23 mouse cellular contexts compared by ENCODE assay signal in the genomic region with DNA sequence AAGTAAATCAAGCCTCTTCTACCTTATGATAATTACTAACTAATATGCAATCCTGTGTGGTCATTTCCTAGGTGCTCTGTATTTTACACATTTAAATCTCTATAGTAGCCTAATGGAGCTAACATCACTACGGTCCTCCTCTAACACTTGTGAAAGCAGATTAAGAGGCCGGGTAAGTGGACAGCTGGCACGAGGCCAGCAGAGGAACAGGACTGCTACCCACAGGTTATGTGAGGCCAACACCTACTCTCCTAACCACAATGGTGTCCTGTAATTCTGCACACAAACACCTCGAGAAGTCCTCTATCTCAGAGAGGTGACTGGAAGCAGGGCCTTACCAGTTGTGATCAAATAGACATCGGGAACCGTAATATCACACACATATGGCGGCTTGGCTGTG. TPM values are rescaled to one million over a fixed set of nuclear protein-coding genes. Genes with fewer than 3 reads are reported as not detected.
DNase-seq lines count a peak whose midpoint lies in the region; ATAC-seq and TF ChIP-seq lines count a peak whose summit lies in the region.
"Had no signal": no experiment of that assay in that cellular context is flagged by ENCODE, and none has a peak within 500 bp of the region (broad histone marks: within the 10 kb centered on the region; RNA-seq: fewer than 3 reads in every experiment).

No protein-coding gene starts in this region.

- H3K9ac ChIP-seq in heart, postnatal 0 days (replicated peaks; ENCODE audit: low read depth, low read length) = no peak overlapping the region
- no peak overlapping the region for H3K9ac ChIP-seq in heart, adult 2 months (ENCODE audit: low read depth, low read length)
- H3K9ac ChIP-seq in midbrain, embryonic 15.5 days = no peak overlapping the region
- no peak overlapping the region for H3K9ac ChIP-seq in midbrain, embryonic 11.5 days (ENCODE audit: low read length)
- H3K9ac ChIP-seq in lung, embryonic 16.5 days (ENCODE audit: low read length) = no peak overlapping the region
- no peak overlapping the region for H3K9ac ChIP-seq in forebrain, embryonic 14.5 days (ENCODE audit: low read length)
- H3K9ac ChIP-seq: embryonic facial prominence, embryonic 15.5 days; forebrain, postnatal 0 days; hindbrain, embryonic 12.5 days; limb, embryonic 12.5 days; liver, embryonic 12.5 days had no signal

- 0 out of 2 replicates have a peak, but pooled peaks cover 3% of the 10 kb centered on the region for H3K4me1 ChIP-seq in heart, postnatal 0 days (ENCODE audit: control insufficient read depth, insufficient read depth)
- H3K4me1 ChIP-seq in heart, adult 2 months (ENCODE audit: control insufficient read depth, insufficient read depth, low read length) = no peaks in the 10 kb centered on the region
- no peaks in the 10 kb centered on the region for H3K4me1 ChIP-seq in midbrain, embryonic 15.5 days
- H3K4me1 ChIP-seq in midbrain, embryonic 11.5 days (ENCODE audit: control insufficient read depth, insufficient read depth, low read length) = no peaks in the 10 kb centered on the region
- no peaks in the 10 kb centered on the region; the same call in 1 of the 2 replicates for H3K4me1 ChIP-seq in lung, embryonic 16.5 days (replicated peaks; ENCODE audit: control insufficient read depth, insufficient read depth, low read length)
- no peaks in the 10 kb centered on the region for H3K4me1 ChIP-seq in forebrain, embryonic 14.5 days (ENCODE audit: control insufficient read depth, insufficient read depth, low read length)
- H3K4me1 ChIP-seq: liver, embryonic 12.5 days had no signal

- TF ChIP-seq CTCF in heart, postnatal 0 days (IDR thresholded peaks at IDR 0.05; ENCODE audit: low read depth) = no peak
- TF ChIP-seq CTCF in heart, adult 2 months (IDR thresholded peaks at IDR 0.05) = no peak

- no peaks in the 10 kb centered on the region for H3K79me2 ChIP-seq in heart, adult 2 months (replicated peaks; ENCODE audit: control insufficient read depth, insufficient read depth, low read length)

- no peak overlapping the region for H3K4me2 ChIP-seq in heart, postnatal 0 days (ENCODE audit: low read depth, low read length)
- no peak overlapping the region for H3K4me2 ChIP-seq in midbrain, embryonic 15.5 days
- no peak overlapping the region for H3K4me2 ChIP-seq in midbrain, embryonic 11.5 days
- no peak overlapping the region for H3K4me2 ChIP-seq in lung, embryonic 16.5 days (ENCODE audit: low read depth, low read length)
- no peak overlapping the region for H3K4me2 ChIP-seq in forebrain, embryonic 14.5 days (ENCODE audit: low read length)
- H3K4me2 ChIP-seq: embryonic facial prominence, embryonic 15.5 days; hindbrain, embryonic 12.5 days; limb, embryonic 12.5 days; liver, embryonic 12.5 days had no signal

- no peak for TF ChIP-seq POLR2A in heart, adult 2 months (IDR thresholded peaks at IDR 0.05; ENCODE audit: insufficient read depth, low read depth, low read length)

- intact Hi-C loops in heart, adult 2 months (cut with DNase I) = no loop called here

- no peak overlapping the region for H3K4me3 ChIP-seq in heart, postnatal 0 days (ENCODE audit: low read depth, low read length)
- no peak overlapping the region for H3K4me3 ChIP-seq in heart, adult 2 months
- no peak overlapping the region for H3K4me3 ChIP-seq in midbrain, embryonic 15.5 days
- no peak overlapping the region for H3K4me3 ChIP-seq in midbrain, embryonic 11.5 days (ENCODE audit: low read depth, low read length)
- H3K4me3 ChIP-seq in lung, embryonic 16.5 days (ENCODE audit: low read length) = no peak overlapping the region
- no peak overlapping the region for H3K4me3 ChIP-seq in forebrain, embryonic 14.5 days (ENCODE audit: low read depth, low read length)
- H3K4me3 ChIP-seq: embryonic facial prominence, embryonic 15.5 days; gastrocnemius, adult 2 months; hindbrain, embryonic 12.5 days; limb, embryonic 12.5 days; liver, embryonic 12.5 days; midbrain, embryonic 10.5 days had no signal

- peak; percentile 51 for ATAC-seq in heart, postnatal 0 days (ENCODE audit: insufficient read depth, low read depth)
- peak; percentile 4; the same call in 1 of the 2 replicates for ATAC-seq in midbrain, embryonic 15.5 days (replicated peaks)
- no peak for ATAC-seq in midbrain, embryonic 11.5 days (ENCODE audit: low FRiP score)
- 0 out of 2 replicates have a peak, but pooled peaks have one; percentile 20 for ATAC-seq in lung, embryonic 16.5 days (ENCODE audit: low read depth)
- ATAC-seq in forebrain, embryonic 14.5 days = no peak
- ATAC-seq: forebrain, postnatal 0 days; inflammation-experienced regulatory T-cells, adult 6 months; liver, embryonic 12.5 days had no signal

- DNase-seq in heart, postnatal 0 days (ENCODE audit: low spot score) = peak; percentile 39
- no peak for DNase-seq in heart, adult 2 months
- DNase-seq in midbrain, embryonic 11.5 days (ENCODE audit: low spot score, missing footprints) = no peak
- DNase-seq in retina, postnatal 1 day = peak; percentile 33
- no peak for DNase-seq in thymus, postnatal 10 days (ENCODE audit: low spot score in 2 of 2)
- no peak for DNase-seq in forebrain, embryonic 14.5 days (ENCODE audit: low spot score)
- DNase-seq: adrenal gland, postnatal 25 days; cerebellum, adult 11-12 months; cerebellum, postnatal 36 days; forebrain, postnatal 0 days; gastrocnemius, adult 2 months; heart, adult 18-20 months; thymus, postnatal 36 days had no signal

- 61% methylated on average over 7 of the region's 7 CpGs for WGBS in heart, postnatal 0 days
- 71% methylated on average over 7 of the region's 7 CpGs for WGBS in heart, adult 2 months
- 82% methylated on average over 7 of the region's 7 CpGs for WGBS in midbrain, embryonic 15.5 days
- 92% methylated on average over 7 of the region's 7 CpGs for WGBS in midbrain, embryonic 11.5 days
- 67% methylated on average over 7 of the region's 7 CpGs for whole genome bisulfite sequencing in lung, embryonic 16.5 days
- WGBS in forebrain, embryonic 14.5 days = 86% methylated on average over 7 of the region's 7 CpGs

- TF ChIP-seq EP300 in heart, postnatal 0 days (IDR thresholded peaks at IDR 0.05; ENCODE audit: low read depth) = no peak
- no peak for TF ChIP-seq EP300 in heart, adult 2 months (IDR thresholded peaks at IDR 0.05; ENCODE audit: insufficient read depth, low read depth, low read length)

- H3K27ac ChIP-seq in heart, postnatal 0 days (ENCODE audit: low read depth) = no peak overlapping the region
- H3K27ac ChIP-seq in heart, adult 2 months = no peak overlapping the region
- no peak overlapping the region for H3K27ac ChIP-seq in midbrain, embryonic 15.5 days
- H3K27ac ChIP-seq in midbrain, embryonic 11.5 days (ENCODE audit: low read depth, low read length) = no peak overlapping the region
- H3K27ac ChIP-seq in lung, embryonic 16.5 days (ENCODE audit: low read length) = no peak overlapping the region
- H3K27ac ChIP-seq in forebrain, embryonic 14.5 days (ENCODE audit: low read depth, low read length) = no peak overlapping the region
- H3K27ac ChIP-seq: embryonic facial prominence, embryonic 15.5 days; gastrocnemius, adult 2 months; hindbrain, embryonic 12.5 days; limb, embryonic 12.5 days; liver, embryonic 12.5 days; macrophage; midbrain, embryonic 10.5 days had no signal

- no peaks in the 10 kb centered on the region for H3K36me3 ChIP-seq in heart, postnatal 0 days (replicated peaks; ENCODE audit: control insufficient read depth, insufficient read depth, low read length)
- no peaks in the 10 kb centered on the region for H3K36me3 ChIP-seq in heart, adult 2 months (ENCODE audit: control insufficient read depth, insufficient read depth, low read length)
- H3K36me3 ChIP-seq in midbrain, embryonic 15.5 days (replicated peaks) = peaks cover 29% of the 10 kb centered on the region; the same call in 1 of the 2 replicates
- peaks cover 12% of the 10 kb centered on the region for H3K36me3 ChIP-seq in midbrain, embryonic 11.5 days (ENCODE audit: control insufficient read depth, insufficient read depth, low read length)
- peaks cover 6% of the 10 kb centered on the region; the same call in 1 of the 2 replicates for H3K36me3 ChIP-seq in lung, embryonic 16.5 days (ENCODE audit: control insufficient read depth, insufficient read depth, low read length)
- H3K36me3 ChIP-seq in forebrain, embryonic 14.5 days (ENCODE audit: control insufficient read depth, insufficient read depth, low read length) = peaks cover 37% of the 10 kb centered on the region
- H3K36me3 ChIP-seq: G1E had no signal

- no peaks in the 10 kb centered on the region for H3K27me3 ChIP-seq in heart, postnatal 0 days (ENCODE audit: control insufficient read depth, insufficient read depth, low read length)
- no peaks in the 10 kb centered on the region for H3K27me3 ChIP-seq in heart, adult 2 months (ENCODE audit: control insufficient read depth, insufficient read depth, low read length)
- H3K27me3 ChIP-seq in midbrain, embryonic 15.5 days (replicated peaks) = no peaks in the 10 kb centered on the region
- H3K27me3 ChIP-seq in midbrain, embryonic 11.5 days (ENCODE audit: control insufficient read depth, insufficient read depth, low read length) = no peaks in the 10 kb centered on the region
- no peaks in the 10 kb centered on the region for H3K27me3 ChIP-seq in lung, embryonic 16.5 days (ENCODE audit: control insufficient read depth, insufficient read depth, low read depth, low read length)
- H3K27me3 ChIP-seq in forebrain, embryonic 14.5 days (replicated peaks; ENCODE audit: control insufficient read depth, insufficient read depth, low read length) = no peaks in the 10 kb centered on the region
- H3K27me3 ChIP-seq: embryonic facial prominence, embryonic 15.5 days; hindbrain, embryonic 12.5 days; limb, embryonic 12.5 days; liver, embryonic 12.5 days had no signal

- no peaks in the 10 kb centered on the region for H3K9me3 ChIP-seq in heart, postnatal 0 days (replicated peaks; ENCODE audit: control insufficient read depth, low read length)
- H3K9me3 ChIP-seq in midbrain, embryonic 15.5 days = no peaks in the 10 kb centered on the region
- H3K9me3 ChIP-seq in midbrain, embryonic 11.5 days (ENCODE audit: control insufficient read depth, low read length) = no peaks in the 10 kb centered on the region; the same call in 1 of the 2 replicates
- no peaks in the 10 kb centered on the region for H3K9me3 ChIP-seq in lung, embryonic 16.5 days (ENCODE audit: control insufficient read depth, low read length)
- H3K9me3 ChIP-seq in forebrain, embryonic 14.5 days (replicated peaks; ENCODE audit: control insufficient read depth, low read length) = no peaks in the 10 kb centered on the region
- H3K9me3 ChIP-seq: embryonic facial prominence, embryonic 15.5 days; G1E; hindbrain, embryonic 12.5 days; limb, embryonic 12.5 days; liver, embryonic 12.5 days; midbrain, embryonic 10.5 days had no signal

RNA-seq across cellular contexts. Expression of a gene that starts 59.8 kb away (rescaled TPM):
- total RNA-seq in heart, postnatal 0 days (2014; rRNA removed; ENCODE audit: low replicate concordance) = 1.0 and 2.8 TPM in 2 replicates
- 0.29 and 0.38 TPM in 2 replicates for polyA plus RNA-seq in heart, postnatal 0 days (2015; fragmentation: Nextera tagmentation; extraction: Ambion mirVana)
- total RNA-seq in heart, adult 2 months (2021) = 1 to 10 TPM; 1.1 to 1.5 TPM
- 0.78 and 1.5 TPM in 2 replicates for polyA plus RNA-seq in heart, adult 2 months (2012; rRNA removed)
- 19.7 and 21.0 TPM in 2 replicates for polyA plus RNA-seq in midbrain, embryonic 15.5 days (2015; fragmentation: Nextera tagmentation; extraction: Ambion mirVana)
- polyA plus RNA-seq in midbrain, embryonic 11.5 days (2014; fragmentation: Nextera tagmentation; extraction: Ambion mirVana) = 9.7 and 10.1 TPM in 2 replicates
- polyA plus RNA-seq in lung, embryonic 16.5 days (2015; fragmentation: Nextera tagmentation; extraction: Ambion mirVana) = 2.6 and 2.9 TPM in 2 replicates
- 10.9 and 13.3 TPM in 2 replicates for polyA plus RNA-seq in forebrain, embryonic 14.5 days (2014; fragmentation: Nextera tagmentation; extraction: Ambion mirVana)

Comparison
In these comparisons a context has a peak if more than half of its experiments do, and no peak if none do; other contexts are left out.
1. ATAC-seq: peak in heart, postnatal 0 days (single experiment), midbrain, embryonic 15.5 days (single experiment) and lung, embryonic 16.5 days (single experiment); none in midbrain, embryonic 11.5 days (single experiment) and forebrain, embryonic 14.5 days (single experiment).
2. DNase-seq: peak in heart, postnatal 0 days (single experiment) and retina, postnatal 1 day (single experiment); none in heart, adult 2 months (0 of 2), midbrain, embryonic 11.5 days (single experiment), thymus, postnatal 10 days (0 of 2) and forebrain, embryonic 14.5 days (single experiment).